Mouse (Mus musculus) layer of hippocampus, postnatal 25 days (tissue): Measurements from ENCODE around the gene Ppp4r1. TPM values are rescaled to one million over a fixed set of nuclear protein-coding genes. Genes with fewer than 3 reads are reported as not detected.

ENCODE experiments used
- DNase-seq, 2 experiments: peaks; one replicate each; pipeline ENCODE4 v3.0.0; 2022; ENCODE audit warnings: mixed read lengths in 2 of 2, low spot score in 1 of 2; ENCODE audit errors: extremely low spot score in 1 of 2
- total RNA-seq, 2 experiments: library from RNA; stranded (reverse); gene quantifications; 2 replicates each; pipeline ENCODE4 v1.2.3; 2021

Ppp4r1 gene
- total RNA-seq, 2 experiments from 2014 or later = 27.3 to 34.3 TPM

DNA sequence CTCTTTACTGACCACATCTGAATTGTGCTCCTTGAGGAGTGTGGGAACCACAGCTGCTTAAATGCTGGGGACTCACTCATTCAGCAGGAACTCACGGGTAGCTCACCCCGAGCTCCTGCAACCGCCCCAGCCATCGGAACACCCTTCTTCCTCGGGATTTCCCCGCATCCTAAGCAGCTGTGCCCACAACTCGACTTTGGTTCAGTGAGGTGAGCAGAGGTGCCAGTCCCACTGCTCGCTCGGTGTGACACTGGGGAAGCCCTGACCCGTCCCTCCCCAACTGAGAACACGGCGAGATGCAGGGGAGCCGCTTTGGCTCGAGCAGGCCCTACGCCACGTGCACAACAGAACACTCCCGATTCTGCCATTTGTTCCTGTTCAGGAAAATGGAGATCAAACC lies 68.1 kb downstream of the Ppp4r1 start:
- no peak for DNase-seq

DNA sequence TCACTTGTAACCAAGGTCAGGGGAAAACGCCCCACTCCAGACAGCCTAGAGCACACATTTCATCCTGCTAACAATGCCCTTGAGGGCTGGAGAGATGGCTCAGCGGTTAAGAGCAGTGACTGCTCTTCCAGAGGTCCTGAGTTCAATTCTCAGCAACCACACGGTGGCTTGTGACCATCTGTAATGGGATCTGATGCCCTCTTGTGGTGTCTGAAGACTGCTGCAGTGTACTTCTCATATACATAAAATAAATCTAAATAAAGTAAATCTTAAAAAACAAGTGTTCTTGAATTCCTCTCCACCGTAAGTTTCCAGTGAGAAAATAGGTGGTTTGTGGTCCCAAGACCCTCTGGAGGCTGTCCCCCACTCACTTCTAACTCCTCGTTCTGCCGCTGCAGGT lies 69.4 kb downstream of the Ppp4r1 start:
- DNase-seq = no peak

DNA sequence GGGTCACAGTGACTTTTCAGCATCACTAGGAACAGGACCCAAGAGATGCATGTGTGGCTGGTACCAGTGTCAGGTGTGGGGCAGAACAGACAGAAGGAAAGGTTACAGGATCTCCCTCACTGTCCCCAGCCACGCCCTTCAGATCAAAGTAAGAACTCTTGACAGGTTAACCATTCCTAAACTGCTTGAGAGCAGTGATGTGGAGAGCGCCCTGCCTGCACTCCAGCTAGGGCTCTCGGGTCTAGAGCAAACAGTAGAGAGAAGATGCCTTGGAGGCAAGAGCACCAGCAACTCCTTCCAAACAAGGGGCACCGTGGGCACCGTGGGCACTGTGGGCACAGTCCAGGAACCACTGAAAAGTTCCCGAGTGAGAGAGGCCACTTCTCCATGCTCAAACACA lies 71.0 kb downstream of the Ppp4r1 start:
- DNase-seq = no peak

DNA sequence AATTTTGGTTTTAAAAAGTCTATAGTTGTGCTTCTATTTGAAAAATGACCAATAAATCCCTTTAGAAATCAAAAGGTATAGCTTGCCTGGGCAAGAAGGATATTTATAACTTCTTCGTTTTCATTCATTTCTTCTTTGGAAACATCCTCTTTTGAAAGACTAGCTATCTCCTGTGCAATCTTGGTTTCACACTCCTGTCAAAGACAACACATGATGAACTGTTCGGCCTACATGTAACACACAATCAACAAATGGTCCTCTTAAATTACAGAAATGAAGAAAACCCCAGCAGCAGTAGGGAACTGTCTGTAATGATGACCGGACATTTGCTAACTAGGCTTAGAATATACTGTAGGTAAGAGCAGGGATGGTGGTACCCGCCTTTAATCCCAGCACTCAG lies 71.6 kb downstream of the Ppp4r1 start:
- no peak for DNase-seq

DNA sequence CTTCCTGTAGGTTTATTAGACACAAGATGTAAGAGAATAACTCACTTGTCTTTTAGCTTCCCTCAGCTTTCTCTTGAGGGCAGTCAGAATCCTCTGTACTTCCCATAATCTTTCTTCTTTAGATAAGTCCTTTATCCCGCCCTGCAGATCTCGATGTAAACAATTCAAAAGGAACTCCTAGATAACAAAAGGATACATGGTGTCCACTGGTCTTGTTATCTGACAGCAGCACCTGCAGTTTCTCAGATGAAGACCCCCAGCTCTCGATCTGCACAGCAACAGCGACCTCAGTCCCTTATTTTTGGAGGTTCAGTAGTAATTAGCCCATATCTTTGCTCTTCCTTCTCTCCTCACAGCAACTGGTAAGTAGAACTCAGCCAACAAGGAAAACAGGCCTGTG lies 75.2 kb downstream of the Ppp4r1 start:
- DNase-seq = no peak

DNA sequence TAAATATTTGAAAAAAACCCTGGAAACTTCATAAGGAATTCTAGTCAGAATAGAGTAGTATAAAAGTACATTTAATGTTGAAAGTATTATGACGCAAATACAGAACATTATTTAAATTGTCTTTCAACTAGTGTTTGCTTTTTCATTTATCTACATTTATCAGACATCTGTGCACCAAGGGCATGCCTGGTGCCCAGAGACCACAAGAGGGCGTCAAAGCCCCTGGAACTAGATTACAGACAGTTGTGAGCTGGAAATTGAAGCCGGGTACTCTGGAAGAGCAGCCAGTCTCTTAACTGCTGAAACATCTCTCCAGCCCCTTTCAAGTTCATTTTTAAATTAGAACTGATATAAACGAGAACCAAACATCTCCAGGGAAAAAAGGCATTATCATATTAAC lies 80.2 kb downstream of the Ppp4r1 start:
- peak in 1 of 2 experiments; percentile 38 for DNase-seq

DNA sequence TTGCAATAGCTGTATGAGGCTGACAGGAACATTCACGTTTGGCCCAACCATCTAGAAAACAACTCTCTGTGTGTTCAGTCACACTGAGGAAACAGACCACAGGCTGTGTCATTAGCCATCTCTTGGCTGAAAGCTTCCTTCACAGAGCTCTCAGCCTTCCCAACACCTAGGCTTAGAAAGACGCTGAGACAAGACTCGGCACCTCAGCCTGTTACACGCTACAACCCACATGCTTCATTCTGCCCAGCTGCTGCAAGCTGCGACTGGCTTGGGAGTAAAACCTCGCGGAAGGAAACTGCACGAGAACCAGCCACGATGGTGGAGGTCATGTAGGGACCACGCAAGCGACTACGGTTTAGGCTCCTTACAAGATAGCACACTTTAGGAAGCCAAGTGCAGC lies 81.5 kb downstream of the Ppp4r1 start:
- no peak for DNase-seq

DNA sequence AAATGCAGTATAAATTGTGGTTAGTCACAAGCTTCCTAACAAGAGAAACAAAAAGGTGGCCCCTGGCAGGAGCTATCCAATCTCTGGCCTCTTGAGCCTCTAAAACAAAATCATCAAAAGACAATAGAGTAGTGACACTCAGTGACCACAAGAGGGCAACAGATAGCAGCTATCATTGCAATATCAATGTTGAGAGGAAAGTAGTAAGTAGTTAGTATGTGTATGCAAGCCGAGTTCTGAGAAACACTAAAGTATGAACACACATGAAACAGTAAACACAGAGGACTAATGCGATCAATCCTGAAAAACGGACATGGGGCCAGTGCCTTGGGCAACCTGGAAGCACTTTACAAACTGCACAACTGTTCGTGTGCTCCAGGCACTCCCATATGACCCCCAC lies 82.4 kb downstream of the Ppp4r1 start:
- no peak for DNase-seq

DNA sequence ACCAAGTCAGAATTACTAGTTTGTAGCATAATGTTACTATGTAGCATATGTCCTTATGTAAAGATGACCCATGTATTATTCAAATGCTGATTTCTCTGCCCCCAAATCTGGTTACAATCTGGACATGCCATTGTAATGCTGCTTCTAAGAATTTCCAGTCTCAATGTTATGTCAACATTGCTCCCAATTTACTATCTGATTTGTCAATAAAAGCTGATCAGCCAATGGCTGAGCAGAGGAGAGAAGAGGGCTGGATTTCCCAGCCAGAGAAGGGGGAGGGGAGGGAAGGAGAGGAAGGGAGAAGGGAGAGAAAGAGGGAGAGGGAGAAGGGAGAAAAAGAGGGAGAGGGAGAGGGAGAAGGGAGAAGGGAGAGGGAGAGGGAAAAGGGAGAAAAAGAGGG lies 82.9 kb downstream of the Ppp4r1 start:
- DNase-seq = no peak

DNA sequence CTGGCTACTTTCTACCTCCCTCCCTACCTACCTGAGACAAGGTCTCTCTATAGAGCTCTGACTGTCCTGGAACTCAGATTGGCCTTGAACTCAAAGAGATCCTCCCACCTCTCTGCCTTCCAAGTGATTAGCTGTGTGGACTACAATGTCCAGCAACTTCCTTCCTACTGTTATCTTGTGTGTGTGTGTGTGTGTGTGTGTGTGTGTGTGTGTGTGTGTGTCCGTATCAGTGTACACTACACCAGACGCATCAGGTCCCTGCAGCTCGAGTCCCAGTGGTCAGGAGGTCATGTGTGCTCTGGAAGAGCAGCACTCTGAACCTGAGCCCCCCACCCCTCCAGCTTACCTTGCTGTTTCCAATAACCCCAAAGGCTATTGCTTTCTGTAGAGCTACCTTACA lies 83.8 kb downstream of the Ppp4r1 start:
- no peak for DNase-seq

DNA sequence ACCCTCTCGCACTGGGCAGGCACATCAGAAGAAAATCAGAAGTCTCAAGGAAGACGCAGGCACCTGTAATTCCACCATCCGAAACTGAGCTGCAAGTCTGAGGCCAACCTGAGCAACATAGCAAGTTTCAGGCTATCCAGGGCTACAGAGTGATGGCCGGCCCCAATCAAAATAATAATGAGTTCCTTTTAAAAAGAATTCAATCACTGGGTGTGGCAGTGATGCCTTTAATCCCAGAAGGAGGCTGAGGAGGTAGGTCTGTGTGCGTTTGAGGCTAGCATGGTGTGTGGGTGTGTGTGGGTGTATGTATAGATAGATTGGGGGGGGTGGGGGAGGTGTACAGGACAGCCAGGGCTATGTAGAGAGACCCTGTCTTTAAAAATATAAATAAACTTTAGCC lies 85.6 kb downstream of the Ppp4r1 start:
- DNase-seq = no peak

DNA sequence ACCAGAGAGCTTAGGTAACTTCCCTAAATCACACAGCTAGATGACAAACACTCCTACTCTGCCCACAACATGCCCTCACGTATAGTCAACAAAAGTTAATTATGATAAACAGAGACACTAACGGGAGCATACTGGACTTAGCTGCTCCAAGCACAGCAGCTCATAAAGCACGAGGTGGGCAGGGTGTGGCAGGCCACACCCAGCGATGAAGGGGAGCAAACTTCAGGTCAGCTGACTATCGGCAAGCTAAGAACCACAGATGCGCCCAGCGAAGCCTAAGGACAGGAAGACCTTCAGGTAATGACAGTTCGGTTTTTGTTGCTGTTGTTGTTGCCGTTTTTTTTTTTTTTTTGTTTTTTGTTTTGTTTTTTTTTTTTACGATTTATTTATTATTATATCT lies 87.3 kb downstream of the Ppp4r1 start:
- DNase-seq = no peak

DNA sequence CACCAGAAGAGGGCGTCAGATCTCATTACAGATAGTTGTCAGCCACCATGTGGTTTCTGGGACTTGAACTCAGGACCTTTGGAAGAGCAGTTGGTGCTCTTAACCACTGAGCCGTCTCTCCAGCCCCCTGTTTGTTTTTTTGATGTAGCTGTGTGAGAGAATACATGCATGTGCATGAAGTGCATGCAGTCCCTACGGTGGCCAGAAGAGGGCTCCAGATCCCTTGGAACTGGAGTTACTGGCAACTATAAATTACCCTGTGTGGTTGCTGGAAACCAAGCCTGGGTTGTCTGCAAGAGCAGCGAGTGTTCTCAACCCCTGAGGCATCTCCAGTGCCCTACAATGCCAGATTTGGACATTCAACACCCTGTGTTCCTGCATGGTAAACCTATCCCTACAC lies 87.8 kb downstream of the Ppp4r1 start:
- peak in 1 of 2 experiments; percentile 69 for DNase-seq

DNA sequence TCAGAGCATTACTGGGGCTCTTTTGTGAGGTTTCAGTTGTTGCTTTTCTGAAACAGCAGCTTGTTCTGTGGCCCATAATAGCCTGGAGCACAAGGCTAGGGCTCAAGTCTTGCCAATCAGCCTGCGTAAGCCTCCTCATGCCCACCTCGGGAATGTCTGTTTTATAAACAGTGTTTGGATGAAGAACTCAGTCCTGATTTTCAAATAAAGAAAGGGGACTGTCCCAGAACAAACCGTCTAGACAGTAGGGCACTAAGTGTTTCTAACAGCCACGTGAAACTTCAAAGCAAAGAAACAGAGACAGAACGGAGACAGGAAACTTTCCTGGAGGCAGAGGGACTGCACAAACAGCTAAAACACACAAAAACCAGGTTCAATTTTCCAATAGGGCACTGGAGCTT lies 89.3 kb downstream of the Ppp4r1 start:
- no peak for DNase-seq

DNA sequence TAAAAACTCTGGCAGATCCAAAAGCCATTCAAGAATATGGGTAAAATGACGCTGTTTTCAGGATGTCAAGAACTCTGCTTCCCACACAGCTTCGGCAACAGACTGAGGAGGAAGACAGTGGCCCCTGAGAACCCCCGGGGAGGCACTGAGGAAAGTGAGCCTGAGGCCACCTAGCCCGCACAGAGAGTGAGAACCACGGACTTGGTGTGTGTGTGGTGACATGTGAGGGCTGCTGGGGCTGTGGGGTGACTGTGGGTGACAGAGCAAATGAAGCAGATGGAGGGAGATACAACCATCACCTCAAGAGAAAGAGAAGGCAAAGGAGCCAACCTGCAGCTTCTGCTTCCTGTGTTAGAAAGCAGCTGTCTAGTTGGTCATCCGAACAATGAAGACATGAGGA lies 89.7 kb downstream of the Ppp4r1 start:
- DNase-seq = no peak

DNA sequence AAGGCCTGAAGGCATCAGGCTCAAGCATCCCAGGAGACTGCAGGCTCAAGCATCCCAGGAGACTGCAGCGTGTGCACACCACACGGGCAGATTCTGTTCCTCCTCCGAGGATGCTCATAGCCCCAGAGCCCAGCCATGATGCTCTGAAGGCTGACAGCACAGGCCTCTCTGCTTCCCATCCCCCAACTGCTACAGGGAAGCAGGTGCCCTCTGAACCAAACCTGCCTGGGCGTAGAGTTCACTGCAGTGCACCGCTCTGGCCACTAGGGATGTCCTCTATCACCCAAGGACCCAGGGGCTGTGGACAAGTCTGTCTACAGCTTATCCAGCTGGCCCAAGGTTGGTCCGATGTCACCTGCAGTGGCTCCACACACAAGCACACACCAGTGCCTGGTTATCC lies 90.3 kb downstream of the Ppp4r1 start:
- DNase-seq = no peak

DNA sequence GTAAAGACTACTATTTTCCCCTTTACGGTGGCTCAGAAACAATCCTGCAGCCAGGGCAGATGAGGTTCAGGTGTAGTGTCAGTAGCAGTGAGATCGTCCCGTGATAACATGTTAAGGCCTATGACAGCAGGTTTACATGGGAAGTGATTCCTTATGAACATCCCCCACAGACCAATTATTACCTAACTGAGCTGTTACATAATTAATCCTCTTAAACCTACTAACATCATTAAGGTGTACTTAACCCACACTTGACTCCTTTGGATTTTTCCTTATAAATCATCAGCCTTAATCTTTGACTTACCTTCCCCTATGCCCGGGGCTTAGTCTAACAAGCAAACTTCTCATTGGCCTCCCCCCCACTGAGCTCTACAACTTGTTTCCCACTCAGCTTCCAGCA lies 90.8 kb downstream of the Ppp4r1 start:
- no peak for DNase-seq

DNA sequence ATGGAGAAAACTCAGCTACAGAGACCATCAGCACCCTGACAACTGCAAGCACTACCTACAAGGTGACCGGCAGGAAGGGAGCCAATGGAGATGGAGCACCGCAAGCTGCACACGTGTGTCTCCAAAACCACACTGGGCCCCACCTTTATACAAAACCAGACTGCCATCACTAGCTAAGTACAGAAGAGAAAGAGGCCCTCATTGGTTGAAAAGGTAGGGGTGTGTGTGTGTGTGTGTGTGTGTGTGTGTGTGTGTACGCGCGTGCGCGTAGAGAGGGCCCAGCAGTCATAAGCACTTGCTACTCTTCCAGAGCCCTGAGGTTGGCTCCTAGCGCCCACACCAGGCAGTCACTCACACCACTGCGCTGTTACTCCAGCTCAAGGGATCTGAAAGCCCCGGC lies 91.5 kb downstream of the Ppp4r1 start:
- no peak for DNase-seq

DNA sequence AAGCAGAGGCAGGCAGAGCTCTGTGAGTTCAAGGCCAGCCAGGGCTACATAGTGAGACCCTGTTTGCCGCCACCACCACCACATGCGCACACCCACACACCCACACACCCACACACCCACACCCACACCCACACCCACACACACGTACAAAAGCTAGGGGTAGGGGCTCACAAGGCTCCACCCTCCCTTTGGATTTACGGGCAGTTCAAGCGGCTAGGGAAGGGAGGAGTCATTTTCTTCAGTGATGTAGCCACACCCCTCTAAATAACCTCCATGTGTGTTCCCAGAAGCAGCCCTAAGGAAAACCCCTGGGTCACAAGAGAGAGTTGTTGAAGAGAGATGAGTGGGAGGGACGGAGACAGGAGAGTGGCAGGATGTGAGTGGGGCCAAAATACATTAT lies 94.7 kb downstream of the Ppp4r1 start:
- DNase-seq = no peak

DNA sequence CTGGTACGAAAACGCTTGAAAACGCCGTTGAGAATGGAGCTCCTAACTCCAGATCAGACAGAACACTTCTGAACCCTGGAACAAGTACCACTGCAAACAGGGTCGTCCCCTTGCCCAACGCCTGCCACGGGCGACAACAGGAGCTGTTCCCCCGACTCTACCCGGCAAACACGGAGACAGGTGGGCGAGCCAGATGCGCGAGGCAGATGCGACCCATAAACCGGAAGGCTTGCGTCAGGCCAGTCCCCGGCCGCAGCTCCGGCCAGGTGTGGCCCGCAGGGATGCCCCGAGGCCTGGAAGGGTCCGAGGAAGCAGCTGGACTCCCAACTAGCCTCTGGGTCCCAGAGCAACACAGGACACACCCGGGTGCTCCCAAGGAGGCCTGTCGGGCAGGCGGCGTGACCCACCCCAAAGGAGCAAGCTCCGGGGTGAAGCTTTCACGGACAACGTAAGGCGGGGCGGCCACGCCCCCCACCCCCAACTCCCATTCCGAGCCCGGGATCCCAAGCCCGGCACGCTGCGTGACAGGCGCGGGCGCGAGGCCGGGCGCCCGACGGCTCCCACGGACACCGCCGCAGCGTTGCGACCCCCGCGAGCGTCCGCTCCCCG lies 101.8 kb downstream of the Ppp4r1 start:
- peak in 1 of 2 experiments; percentile 18 for DNase-seq

DNA sequence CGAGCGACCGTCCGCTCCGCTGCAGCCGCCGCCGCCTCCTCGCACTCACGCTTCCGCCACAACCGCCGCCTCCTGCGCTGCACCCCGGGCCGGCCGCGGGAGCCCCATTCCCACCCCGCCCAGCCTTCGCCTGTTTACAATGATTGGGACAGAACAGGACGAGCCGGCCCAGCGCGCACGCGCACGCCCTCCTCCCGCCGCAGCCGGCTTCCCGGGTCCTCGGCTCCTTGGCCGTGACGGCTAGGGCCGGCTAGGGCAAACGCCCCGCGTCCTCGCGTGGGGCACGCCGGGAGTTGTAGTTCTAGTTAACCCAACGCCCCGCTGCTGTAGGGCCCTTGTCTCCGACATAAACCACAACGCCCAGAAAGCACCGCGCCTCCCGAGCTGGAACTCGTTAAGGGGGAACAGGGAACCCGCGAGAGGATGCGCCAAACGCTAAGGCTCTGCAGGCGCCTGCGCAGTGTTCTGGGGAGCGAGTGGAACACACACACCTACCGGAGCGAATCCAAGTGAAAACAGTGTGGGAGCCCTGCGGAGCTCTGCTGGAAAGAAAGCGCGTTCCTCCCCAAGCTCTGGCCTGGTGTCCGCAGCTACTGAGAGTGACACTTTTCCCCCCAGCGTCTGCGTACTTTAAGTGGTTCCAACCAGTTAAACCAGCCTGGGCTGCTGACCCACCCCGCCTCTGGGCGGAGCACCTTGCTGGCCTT lies 102.5 kb downstream of the Ppp4r1 start:
- DNase-seq = peak; percentile 93 to 96

DNA sequence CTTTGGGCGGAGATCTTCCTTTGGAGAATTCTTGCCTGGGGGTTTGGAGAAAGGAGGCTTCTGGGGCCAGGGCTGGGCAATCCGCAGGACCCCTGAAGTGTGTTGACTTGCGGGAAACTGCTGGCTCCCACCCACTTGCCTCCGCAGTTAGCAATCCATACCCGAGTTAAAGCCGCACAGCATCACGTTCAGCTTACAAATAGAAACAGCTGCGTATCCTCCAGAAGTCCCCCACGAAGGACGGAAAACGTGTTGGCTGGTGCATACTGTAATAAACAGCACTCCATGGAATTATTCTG lies 103.0 kb downstream of the Ppp4r1 start:
- DNase-seq = no peak
